Mouse (Mus musculus): ENCODE data around the gene Coa7.

Coa7 gene

DNA sequence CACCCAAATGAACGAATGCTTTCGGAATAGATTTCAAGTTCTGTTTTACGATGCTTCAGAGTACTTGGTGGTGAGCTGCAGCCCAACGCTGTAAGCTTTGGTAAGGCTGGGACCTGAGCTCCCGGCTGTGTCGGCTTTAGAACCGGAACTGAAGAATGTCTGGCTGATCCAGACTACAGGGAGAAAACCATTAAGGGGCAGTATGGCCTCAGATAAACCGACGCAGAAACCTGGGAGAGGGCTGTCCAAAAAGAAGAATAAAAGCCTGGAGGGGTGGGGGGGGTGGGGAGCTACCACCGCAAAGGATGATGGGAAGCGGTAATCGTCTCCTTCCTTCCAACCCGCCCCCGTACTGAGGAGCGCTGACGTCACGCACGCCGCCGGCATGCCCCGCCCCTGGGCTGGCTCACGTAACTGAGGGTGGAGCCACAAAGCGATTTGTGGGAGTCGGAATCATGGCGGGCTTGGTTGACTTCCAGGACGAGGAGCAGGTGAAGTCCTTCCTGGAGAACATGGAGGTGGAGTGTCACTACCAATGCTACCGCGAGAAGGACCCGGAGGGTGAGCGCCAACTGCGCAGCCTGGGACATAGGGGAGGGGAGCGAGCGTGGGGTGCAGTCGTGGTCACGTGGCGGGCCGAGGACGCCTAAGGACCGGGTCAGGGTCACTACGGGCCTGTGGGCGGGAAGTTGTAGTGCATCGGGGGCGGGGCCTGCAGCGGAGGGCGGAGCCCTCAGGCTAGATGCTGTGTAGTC is at the start of gene Coa7:
Gene Coa7 (plus strand): TSS at position 411 of the 755 bp plus-strand sequence.
- peak; percentile 95 to 97 for DNase-seq (ENCODE audit: low spot score in 2 of 2)

DNA sequence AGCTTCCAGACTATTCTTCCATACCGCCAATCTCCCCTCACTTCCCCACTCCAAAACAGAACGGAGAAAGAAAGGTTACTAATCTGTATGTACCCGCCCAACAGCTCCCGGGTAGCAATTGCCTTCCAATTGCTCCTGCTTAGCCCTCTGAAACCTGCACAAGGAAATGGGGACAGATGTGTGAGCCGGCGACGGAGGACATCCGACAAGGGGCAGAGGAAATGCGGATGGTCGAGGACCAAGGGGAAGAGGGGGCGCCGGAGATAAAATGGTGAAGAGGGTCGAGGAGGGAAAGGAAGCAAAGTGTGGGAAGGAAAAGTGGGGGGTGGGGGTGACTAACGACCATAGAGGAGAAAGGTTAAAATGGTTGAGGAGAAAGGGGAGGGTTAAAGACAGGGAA is 27.7 kb upstream of the Coa7 start:
- DNase-seq (ENCODE audit: low spot score in 2 of 2) = no peak

DNA sequence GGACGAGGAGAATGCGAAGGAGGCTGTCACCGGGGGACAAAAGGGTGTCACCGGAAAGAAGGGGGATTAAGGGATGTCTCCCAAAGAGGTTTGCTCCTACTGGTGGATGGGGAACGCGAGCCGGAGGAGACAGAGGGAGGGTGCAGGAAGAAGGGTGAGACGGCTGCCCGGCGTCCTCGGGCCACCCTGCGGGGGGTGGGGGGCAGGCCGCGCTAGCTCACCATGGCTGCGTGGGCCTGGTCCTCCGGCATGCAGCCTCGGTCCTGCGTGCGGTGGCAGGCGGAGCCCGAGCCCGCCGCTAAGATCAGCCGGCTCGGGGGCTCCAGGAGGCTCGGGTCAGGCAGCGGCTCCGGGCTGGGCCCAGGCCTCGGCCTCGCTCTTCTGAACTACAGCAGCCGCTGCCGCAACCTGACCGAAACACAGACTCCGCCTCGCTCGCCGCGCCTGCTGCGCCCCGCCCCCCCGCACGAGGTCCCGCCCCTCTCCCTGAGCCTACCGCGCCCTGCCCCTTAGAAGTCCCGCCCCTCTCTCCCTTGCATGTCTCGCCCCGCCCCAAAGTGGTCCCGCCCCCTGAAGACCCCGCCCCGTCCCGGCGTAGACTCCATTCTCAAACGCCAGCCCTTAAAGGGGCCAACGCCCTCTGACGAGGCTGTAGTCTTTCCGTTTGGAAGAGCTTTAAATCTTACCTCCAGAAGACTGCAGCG is 27.1 kb upstream of the Coa7 start, which contains the start of gene Zyg11b:
Gene Zyg11b (minus strand): TSS at position 427 of the 704 bp plus-strand sequence.
- DNase-seq (ENCODE audit: low spot score in 2 of 2) = peak; percentile 75 to 92

DNA sequence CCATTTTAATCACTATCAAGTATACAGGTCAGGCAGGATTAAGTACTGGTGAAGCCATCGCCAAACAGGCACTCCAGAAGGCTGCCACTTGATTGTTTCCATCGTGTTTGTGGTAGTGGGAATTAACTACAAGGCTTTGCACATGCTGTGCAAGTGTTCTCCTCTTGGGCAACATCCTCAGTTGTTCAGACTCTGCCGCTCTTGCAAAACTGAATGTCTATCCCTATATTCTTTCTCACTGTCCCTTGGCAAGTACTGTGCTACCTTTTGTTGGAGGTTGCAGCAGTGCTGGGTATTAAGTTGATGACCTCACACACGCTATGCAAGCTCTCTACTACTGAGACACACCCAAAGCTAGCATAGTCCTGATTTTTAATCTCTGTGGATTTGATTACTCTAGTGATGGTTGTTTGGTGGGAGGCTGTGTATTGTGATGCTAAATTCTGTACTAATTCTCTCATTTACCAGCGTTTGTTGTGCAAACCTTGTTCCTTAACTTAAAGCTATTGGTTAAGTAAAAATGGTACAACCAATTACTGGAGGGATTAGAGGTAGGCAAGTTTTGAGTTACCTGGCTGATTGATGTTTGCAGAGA is 25.5 kb upstream of the Coa7 start:
- DNase-seq (ENCODE audit: low spot score in 2 of 2) = no peak

DNA sequence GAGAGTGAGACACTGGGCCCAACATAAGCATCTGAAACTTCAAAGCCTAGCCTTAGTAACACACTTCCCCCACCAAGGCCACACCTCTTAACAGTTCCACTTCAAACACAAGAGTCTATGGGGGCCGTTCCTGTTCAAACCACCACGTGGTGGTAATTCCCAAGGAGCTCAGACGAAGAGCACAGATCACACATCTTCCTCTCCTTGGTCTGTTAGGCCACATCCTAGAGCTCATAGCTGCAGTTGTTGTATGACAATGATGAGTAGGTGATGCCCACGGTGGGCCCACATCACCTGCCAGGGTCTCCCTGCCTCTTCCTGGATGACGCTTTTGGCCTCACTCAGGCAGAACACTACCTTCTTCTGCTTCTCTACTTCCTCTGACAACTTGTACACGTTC is 17.2 kb upstream of the Coa7 start:
- peak; percentile 23 to 50 for DNase-seq (ENCODE audit: low spot score in 2 of 2)

DNA sequence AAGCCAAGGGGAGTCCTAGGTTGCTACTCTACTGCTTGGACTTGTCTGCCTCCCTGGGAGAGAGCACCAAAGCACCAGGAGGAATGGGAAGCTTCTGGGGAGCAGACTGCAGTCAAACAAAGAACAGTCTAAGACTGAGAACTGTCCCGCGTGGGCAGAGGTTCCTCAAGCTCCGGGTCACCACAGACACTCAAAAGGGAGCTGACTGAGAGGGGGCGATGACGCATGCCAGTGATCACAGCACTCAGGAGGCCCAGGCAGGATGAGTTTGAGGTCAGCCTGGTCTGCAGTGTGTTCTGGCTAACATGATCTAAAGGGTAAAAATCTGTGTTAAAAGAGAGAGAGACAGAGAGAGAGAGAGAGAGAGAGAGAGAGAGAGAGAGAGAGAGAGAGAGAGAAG is 13.9 kb upstream of the Coa7 start:
- DNase-seq (ENCODE audit: low spot score in 2 of 2) = peak in 1 of 2 experiments; percentile 40

DNA sequence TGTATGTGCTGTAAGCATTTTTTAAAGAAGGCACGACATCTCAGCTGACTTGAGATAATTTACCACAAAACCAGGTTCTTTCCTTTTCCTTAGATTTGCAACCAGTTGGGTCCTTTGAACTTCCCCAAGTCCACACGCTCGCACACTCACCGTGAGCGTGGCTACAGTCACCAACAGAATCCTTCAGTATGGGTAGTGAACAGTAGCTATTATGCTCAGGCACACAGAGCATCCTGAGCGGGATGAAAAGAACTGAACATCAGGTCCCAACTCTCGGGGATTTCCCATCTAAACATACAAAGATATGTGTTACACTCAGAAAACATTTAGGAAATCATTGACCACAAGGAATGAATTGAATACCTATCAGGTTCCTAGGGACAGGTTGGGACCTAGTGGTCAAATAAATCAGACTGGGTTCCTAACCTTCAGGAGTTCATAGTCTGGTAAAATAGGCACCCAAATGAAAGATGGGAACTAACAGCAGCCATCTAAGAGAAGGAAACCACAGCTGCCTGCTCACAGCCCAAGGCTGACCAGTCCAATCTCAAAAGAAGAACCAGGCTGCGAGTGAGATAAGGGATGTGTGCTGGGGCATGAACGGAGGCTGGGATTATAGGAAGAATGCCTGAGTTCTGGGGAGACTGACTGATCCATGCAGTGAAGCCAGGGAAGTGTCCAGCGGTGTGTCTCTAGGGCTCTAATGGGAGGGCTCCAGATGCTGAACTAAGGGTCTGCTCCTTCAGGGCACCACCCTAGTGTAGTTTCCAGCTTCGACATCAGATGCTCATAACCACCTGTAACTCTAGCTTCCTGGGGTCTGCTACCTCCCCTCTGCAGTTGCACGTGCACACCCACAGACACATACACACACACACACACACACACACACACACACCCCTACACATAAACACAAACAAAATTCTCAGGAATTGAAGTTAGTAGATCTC is 10.0 kb upstream of the Coa7 start:
- DNase-seq (ENCODE audit: low spot score in 2 of 2) = no peak

DNA sequence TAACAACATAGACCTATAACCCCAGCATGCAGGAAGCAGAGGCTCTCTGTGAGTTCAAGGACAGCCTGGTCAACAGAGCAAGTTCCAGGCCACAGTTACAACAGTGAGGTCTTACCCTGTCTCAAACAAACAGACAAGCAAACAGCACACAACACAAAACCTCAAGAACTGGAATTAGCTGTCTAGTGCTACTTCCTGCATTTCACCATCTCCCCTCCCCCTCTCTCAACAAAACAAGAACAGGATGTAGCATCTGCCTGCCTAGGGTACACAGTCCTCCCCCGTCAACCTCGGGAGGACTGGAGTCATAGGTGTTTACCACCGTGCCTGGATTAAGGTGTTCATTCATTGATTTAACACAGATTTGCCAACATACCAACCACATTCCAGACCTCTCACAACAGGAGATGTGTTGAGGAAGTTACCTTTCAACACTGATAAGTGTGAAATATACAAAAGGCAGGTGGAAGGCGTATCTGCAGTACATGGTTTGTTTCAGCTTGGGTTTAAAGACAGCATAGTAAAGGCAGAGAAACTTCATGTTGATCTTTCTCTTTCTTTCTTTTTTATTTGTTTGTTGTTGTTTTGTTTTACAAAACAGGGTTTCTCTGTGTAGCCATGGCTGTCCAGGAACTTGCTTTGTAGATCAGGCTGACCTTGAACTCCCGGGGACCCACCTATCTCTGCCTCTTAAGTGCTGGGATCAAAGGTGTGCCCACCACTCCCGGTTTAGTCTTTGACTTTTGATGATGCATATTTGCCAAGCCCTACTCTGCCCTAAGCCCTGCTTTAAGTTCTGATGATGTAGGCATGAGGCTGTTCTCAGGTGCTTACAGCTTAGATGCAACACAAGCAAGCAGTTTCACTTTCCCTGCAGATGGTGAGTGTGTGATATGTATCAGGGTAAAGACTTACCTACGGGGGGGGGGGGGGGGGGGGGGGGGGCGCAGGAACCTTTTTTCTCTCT is 9.0 kb upstream of the Coa7 start:
- DNase-seq (ENCODE audit: low spot score in 2 of 2) = peak in 1 of 2 experiments; percentile 52

DNA sequence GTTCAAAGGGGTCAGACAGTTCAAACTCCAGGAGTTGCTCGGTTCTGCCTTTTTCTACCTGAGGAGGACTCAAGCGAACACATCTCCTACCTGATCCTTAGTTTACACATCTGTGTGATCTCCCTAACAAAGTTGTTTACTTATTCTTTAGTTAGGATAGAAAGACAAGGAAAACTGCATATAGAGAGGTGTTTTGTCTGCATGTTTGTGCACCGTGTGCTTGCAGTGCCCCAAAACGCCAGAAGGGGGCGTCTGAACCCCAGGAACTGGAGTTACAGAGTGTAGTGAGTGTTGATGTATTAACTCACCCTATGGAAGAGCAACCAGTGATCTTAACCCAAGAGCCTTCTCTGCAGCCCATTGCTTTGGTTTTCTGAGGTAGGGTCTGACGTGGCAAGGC is 8.2 kb upstream of the Coa7 start:
- DNase-seq (ENCODE audit: low spot score in 2 of 2) = peak in 1 of 2 experiments; percentile 54

DNA sequence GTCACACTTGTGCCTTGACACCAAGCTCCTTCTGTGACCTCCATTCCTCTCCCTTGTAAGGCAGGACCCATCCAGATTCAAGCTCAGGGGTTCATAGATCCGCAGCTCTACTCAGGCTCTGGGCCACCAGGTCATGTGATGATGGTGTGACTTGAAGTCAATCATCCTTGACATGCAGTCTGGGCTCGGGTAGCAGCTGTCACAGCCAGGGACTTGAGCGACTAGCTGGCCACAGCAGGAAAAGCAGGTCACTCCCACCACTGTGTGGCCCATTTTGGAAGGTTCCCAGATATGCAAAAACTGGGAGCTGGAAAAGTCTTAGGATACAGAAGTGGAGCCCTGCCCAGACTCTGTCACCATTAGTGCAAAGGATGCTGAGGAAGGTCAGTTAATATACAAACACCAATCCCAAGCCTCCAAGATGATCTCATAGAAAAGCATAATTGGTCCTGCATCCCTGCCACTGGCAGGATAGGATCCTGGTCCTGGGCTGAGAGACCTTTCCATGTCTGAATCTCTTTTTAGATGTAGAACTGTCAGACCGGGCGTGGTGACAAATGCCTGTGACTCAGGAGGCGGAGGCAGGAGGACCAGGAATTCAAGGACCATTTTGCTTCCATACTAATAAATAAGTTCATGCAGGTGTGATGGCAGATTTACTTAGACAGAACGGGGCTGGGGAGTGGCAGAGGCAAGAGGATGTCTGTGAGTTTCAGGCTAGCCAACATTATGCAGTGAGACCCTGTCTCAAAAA is 7.1 kb upstream of the Coa7 start:
- no peak for DNase-seq (ENCODE audit: low spot score in 2 of 2)

DNA sequence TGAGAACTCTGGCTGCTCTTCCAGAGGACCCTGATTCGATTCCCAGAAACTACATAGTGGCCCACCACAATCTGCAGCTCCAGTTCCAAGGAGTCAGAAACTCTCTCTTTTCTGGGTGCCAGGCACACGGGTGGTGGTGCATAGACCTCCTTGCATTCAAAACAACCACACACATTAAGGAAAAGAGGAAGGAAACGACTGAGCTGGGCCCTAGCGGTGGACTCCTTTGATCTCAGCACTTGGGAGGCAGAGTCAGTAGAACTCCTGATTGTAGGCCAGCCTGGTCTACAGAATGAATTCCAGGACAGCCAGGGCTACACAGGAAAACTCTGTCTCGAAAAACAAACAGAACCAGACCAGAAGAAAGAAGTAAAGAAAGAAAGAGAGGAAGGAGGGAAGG is 4.4 kb upstream of the Coa7 start:
- no peak for DNase-seq (ENCODE audit: low spot score in 2 of 2)

DNA sequence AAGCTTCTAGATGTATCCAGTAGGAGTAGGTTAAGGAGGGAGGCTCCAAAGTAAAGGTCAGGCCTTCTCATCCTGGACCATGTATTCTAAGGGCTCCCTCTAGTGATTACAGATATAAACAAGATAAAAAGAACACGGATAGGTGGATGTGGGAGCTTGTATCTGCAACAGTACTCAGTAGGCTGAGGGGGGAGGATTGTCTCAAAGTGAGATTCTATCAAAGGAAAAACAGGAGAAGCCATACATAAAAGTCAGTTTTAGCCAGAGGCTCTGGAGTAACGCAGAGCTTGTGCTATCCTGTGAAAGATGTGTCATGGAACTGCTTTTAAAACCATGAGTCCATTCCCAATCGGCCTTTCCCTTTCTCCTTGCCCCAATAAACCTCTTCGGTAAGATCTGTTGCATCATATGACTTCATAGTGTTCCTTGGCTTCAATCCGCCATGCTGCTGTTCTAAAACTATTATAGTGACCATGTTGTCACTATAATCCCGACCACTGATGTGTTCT is 815 bp upstream of the Coa7 start:
- no peak for DNase-seq (ENCODE audit: low spot score in 2 of 2)

DNA sequence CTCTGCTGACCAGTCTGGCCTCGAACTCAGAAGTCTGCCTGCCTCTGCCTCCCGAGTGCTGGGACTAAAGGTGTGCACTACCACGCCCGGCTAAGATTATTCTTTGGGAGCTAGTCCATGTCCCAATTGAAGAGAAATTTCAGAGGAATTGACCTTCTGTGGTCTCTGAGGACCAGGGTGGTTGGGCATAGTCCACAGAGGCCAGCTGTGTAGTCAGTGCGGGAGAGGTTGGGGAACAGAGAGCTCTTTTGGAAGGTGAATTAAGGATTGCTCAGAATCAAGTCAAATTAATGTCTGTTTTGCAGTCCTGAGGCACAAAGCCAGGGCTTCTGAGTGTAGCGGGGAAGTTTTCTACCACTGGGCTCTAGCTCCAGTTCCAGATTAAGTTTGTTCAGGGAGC is 1.9 kb downstream of the Coa7 start:
- no peak for DNase-seq (ENCODE audit: low spot score in 2 of 2)

DNA sequence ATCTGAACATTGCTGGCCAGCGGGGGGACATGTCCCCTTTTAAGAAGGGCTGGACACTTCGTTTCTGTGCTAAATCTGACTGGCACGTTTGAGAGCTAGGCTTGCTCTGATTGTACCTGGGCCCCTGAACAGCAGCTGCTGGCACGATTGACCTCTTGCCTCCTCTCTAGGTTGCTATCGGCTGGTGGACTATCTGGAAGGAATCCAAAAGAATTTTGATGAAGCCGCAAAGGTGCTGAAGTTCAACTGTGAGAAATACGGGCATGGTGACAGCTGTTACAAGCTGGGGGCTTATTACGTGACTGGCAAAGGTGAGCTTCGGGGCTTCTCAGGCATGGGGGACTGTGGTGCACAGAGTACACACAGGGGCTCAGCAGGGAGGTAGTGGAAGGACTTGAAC is 4.1 kb downstream of the Coa7 start:
- DNase-seq (ENCODE audit: low spot score in 2 of 2) = no peak

DNA sequence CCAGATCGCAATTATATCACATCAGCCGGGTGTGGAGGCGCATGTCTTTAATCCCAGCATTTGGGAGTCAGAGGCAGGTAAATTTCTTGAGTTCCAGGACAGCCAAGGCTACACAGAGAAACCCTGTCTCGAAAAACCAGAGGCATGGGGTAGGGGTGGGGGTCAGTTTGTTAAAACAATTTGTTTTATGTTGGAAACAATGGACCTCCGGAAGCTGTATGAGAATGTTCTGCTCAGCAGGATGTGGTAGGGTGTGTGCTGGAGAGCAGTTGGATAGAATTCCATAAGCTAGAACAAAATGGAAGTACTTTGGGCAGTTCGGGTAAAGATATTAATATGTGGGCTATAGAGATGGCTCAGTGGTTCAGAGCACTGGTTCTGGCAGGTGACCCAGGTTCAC is 7.5 kb downstream of the Coa7 start:
- no peak for DNase-seq (ENCODE audit: low spot score in 2 of 2)

DNA sequence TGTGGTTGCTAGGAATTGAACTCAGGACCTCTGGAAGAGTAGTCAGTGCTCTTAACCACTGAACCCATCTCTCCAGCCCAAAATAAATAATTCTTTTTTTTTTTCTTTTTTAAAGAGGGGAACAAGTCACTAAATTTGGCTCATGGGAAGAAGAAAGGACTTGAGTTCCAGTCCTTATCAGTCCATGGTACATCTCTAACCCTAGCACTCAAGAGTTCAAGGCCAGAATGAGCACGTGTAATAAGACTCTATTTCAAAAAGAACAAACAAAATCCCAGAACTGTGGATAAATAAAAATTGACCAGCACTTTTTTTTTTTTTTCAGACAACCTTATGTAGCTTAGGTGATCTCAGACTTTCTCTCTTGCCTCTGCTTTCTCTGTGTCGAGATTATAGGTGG is 8.8 kb downstream of the Coa7 start:
- no peak for DNase-seq (ENCODE audit: low spot score in 2 of 2)

DNA sequence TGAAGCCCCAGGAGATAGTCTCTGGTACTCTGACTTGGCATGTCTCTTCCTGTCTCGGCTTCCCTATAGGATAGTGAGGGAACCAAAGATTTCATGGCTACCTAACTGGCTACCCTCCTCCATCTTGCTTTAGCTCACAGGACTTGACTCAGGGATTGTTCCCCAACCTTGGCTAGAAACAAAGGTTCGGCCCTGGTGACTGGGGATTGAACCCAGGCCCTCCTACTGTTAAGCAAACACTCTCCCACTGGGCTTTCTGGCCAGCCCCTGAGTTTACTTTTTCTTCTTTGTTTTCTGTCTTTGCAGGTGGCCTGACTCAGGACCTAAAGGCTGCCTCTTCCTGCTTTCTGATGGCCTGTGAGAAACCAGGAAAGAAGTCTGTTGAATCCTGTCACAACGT is 9.9 kb downstream of the Coa7 start:
- no peak for DNase-seq (ENCODE audit: low spot score in 2 of 2)

DNA sequence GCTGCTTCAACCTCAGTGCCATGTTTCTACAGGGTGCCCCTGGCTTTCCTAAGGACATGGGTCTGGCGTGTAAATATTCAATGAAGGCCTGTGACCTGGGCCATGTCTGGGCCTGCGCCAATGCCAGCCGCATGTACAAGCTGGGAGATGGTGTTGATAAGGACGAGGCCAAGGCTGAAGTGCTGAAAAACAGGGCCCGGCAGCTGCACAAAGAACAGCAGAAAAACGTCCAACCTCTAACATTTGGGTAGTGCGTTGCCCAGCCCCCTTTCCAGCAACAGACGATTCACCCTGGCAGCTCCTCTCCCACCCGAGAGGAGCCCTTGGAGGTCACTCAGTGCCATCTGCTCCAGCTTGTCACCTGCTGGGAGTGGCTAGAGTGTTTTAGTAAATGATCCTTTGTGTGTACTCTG is 10.4 kb downstream of the Coa7 start:
- no peak for DNase-seq (ENCODE audit: low spot score in 2 of 2)

DNA sequence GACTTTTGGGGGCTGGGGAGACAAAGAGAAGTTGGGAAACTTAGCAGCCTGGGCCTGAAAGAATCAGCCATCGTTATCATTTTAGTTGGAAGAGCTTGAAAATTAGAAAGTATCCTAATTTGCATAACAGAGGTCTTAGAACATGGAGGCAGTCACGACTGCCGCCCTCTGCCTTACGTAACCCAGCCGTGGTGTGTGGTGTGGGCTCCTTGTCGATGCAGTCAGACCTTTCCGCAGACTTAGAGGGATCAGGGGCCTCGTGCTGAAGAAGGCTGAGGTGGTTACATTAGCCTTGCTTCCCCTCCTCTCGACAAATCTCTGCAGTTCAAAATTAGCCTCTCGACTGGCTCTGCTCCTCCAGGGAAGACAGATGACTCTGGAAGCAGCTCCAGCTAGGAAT is 10.9 kb downstream of the Coa7 start:
- DNase-seq (ENCODE audit: low spot score in 2 of 2) = no peak

DNA sequence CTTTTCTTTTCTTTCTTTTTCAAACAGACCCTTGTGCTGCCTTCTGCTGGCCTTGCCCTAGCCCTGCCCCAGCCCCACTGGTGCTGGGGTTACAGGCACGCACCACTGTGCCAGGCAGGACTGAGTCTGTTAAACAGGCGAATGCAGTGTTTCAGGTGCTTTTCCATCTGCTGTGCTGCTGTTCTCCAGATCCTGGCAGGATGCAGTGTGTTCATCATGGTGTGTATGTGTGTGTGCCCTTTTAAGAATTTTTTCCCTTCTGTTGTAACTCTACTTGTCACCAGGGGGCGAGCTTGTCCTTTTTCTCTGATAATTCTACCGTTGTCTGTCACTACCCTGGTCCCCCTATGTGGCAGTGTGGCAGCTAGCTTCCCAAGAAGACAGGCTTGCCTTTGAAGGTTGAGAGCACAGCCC is 11.3 kb downstream of the Coa7 start:
- peak; percentile 23 to 65 for DNase-seq (ENCODE audit: low spot score in 2 of 2)
